Mouse (Mus musculus): ENCODE data around the gene Myof. TPM values are rescaled to one million over a fixed set of nuclear protein-coding genes. Genes with fewer than 3 reads are reported as not detected.

Gene Myof
- total and polyA plus RNA-seq, 3 experiments: 0.30 to 4.1 (median 0.59) TPM

- peaks cover 23% of the 10 kb centered on the region for H3K79me2 ChIP-seq (replicated peaks; ENCODE audit: control insufficient read depth, extremely low read depth, insufficient read depth, poor library complexity, severe bottlenecking)
- H3K4me1 ChIP-seq (ENCODE audit: control insufficient read depth in 1 of 2, insufficient read depth in 2 of 2): peaks cover 5 to 30% of the 10 kb centered on the region in 2 experiments; a peak in 3 of 4 replicates
- no peaks in the 10 kb centered on the region for H3K27me3 ChIP-seq (replicated peaks)
- in situ Hi-C loops (cut with MboI; ENCODE audit: low pct_ligation_motif_present, low pct_unique_long_range_greater_than_20kb, low sequenced_read_pairs): loop anchor here (5.0 kb wide), 1 partner anchor 97 kb away; no protein-coding TSS in a partner anchor
- H3K4me3 ChIP-seq (replicated peaks in 1 of 3; ENCODE audit: low read depth in 2 of 3, low read length in 2 of 3, poor library complexity in 1 of 3): peak within 1 kb of the TSS; percentile 90 to 92 (median 92)
- TF ChIP-seq E2F4 (IDR thresholded peaks at IDR 0.05; ENCODE audit: insufficient replicate concordance, low read depth, low read length) (peak; percentile 87; the same call in 1 of the 2 replicates), POLR2A (IDR thresholded peaks at IDR 0.05; ENCODE audit: low read depth, low read length) (peak; percentile 95), KAT2A (IDR thresholded peaks at IDR 0.05; ENCODE audit: insufficient replicate concordance, low read length) (0 out of 2 replicates have a peak, but pooled peaks have one; percentile 63), ZC3H11A (IDR thresholded peaks at IDR 0.05; ENCODE audit: low read depth, low read length) (no peak), MAX (IDR thresholded peaks at IDR 0.05; ENCODE audit: low read length) (peak; percentile 78), TBP (conservative IDR thresholded peaks at IDR 0.05; ENCODE audit: low read depth, low read length) (no peak; the same call in 1 of the 2 replicates), MYC (IDR thresholded peaks at IDR 0.05; ENCODE audit: low read depth, low read length) (peak; percentile 66; the same call in 1 of the 2 replicates), JUND (conservative IDR thresholded peaks at IDR 0.05; ENCODE audit: low read depth, low read length) (no peak), ZNF384 (IDR thresholded peaks at IDR 0.05; ENCODE audit: low read depth, low read length) (no peak), USF1 (IDR thresholded peaks at IDR 0.05; ENCODE audit: low read depth, low read length) (no peak), MXI1 (IDR thresholded peaks at IDR 0.05; ENCODE audit: low read depth, low read length) (peak; percentile 90), USF2 (conservative IDR thresholded peaks at IDR 0.05; ENCODE audit: low read depth, low read length) (no peak), ZKSCAN1 (IDR thresholded peaks at IDR 0.05; ENCODE audit: borderline replicate concordance, low read depth, low read length) (no peak), TCF12 (IDR thresholded peaks at IDR 0.05; ENCODE audit: low read depth, low read length) (peak; percentile 81), BHLHE40 (IDR thresholded peaks at IDR 0.05; ENCODE audit: low read depth, low read length) (0 out of 2 replicates have a peak, but pooled peaks have one; percentile 12), NELFE (IDR thresholded peaks at IDR 0.05; ENCODE audit: low read depth, low read length) (peak; percentile 93), IRF4 (IDR thresholded peaks at IDR 0.05; ENCODE audit: low read depth, low read length) (no peak), MEF2A (IDR thresholded peaks at IDR 0.05; ENCODE audit: borderline replicate concordance, low read depth, low read length) (peak; percentile 35; the same call in 1 of the 2 replicates), MAFK (IDR thresholded peaks at IDR 0.05; ENCODE audit: insufficient replicate concordance, low read length) (no peak), SIN3A (IDR thresholded peaks at IDR 0.05; ENCODE audit: low read length) (peak; percentile 98), ELF1 (IDR thresholded peaks at IDR 0.05; ENCODE audit: low read depth, low read length) (peak; percentile 92), ZMIZ1 (IDR thresholded peaks at IDR 0.05; ENCODE audit: low read depth, low read length) (peak; percentile 94), EP300 (IDR thresholded peaks at IDR 0.05; ENCODE audit: low read length) (no peak), CTCF (conservative IDR thresholded peaks at IDR 0.05 in 1 of 2, IDR thresholded peaks at IDR 0.05 in 1 of 2; ENCODE audit: low read depth in 2 of 2, low read length in 2 of 2) (no peak), UBTF (IDR thresholded peaks at IDR 0.05; ENCODE audit: low read depth, low read length) (0 out of 2 replicates have a peak, but pooled peaks have one; percentile 32), NRF1 (IDR thresholded peaks at IDR 0.05; ENCODE audit: low read depth, low read length) (peak; percentile 47), JUN (IDR thresholded peaks at IDR 0.05; ENCODE audit: insufficient read depth, low read depth, low read length) (no peak), ETS1 (conservative IDR thresholded peaks at IDR 0.05; ENCODE audit: low read depth, low read length) (0 out of 2 replicates have a peak, but pooled peaks have one; percentile 14), POLR2AphosphoS2 (IDR thresholded peaks at IDR 0.05; ENCODE audit: low read depth, low read length) (peak; percentile 71; the same call in 1 of the 2 replicates), SMC3 (IDR thresholded peaks at IDR 0.05; ENCODE audit: low read depth, low read length) (no peak), RCOR1 (conservative IDR thresholded peaks at IDR 0.05; ENCODE audit: low read depth, low read length) (0 out of 2 replicates have a peak, but pooled peaks have one; percentile 60), GABPA (IDR thresholded peaks at IDR 0.05; ENCODE audit: insufficient replicate concordance, low read depth, low read length) (no peak; the same call in 1 of the 2 replicates), RAD21 (IDR thresholded peaks at IDR 0.05; ENCODE audit: low read depth, low read length) (no peak), CHD2 (IDR thresholded peaks at IDR 0.05; ENCODE audit: low read length) (peak; percentile 54; the same call in 1 of the 2 replicates), MAZ (IDR thresholded peaks at IDR 0.05; ENCODE audit: low read depth, low read length) (peak; percentile 78), CHD1 (IDR thresholded peaks at IDR 0.05; ENCODE audit: low read depth, low read length) (no peak), PAX5 (IDR thresholded peaks at IDR 0.05; ENCODE audit: low read length) (no peak), HCFC1 (IDR thresholded peaks at IDR 0.05; ENCODE audit: low read depth, low read length) (peak; percentile 70)
- no peaks in the 10 kb centered on the region for H3K9me3 ChIP-seq (replicated peaks; ENCODE audit: low read length)
- dilution Hi-C loops (cut with MboI; ENCODE audit: extremely low pct_ligation_motif_present, extremely low pct_unique_long_range_greater_than_20kb, low sequenced_read_pairs): no loop called here
- peak within 1 kb of the TSS; percentile 37; the same call in 1 of the 2 replicates for H3K27ac ChIP-seq (ENCODE audit: insufficient read depth, low read depth)
- H3K36me3 ChIP-seq (replicated peaks in 1 of 2; ENCODE audit: control insufficient read depth in 1 of 2, insufficient read depth in 1 of 2, low read length in 1 of 2): peaks cover 12 to 29% of the 10 kb centered on the region in 2 experiments
- peak; percentile 98 for DNase-seq (ENCODE audit: extremely low read depth)
- H3K4me2 ChIP-seq (ENCODE audit: insufficient read depth, low read depth, poor library complexity, severe bottlenecking): peak within 1 kb of the TSS; percentile 97
- H3K9ac ChIP-seq (ENCODE audit: insufficient read depth, low read depth): peak within 1 kb of the TSS; percentile 87
Observed at GRCm38 (mm10) chr19:38054720-38055192, 11.4 kb upstream of the Myof start, which contains the start of gene Cep55. Cep55 (plus strand) TSS chr19:38055011.

Data from CH12.LX (cell line).